Mouse (Mus musculus): ENCODE data around the gene Nmu.

Nmu gene

GRCm38 (mm10) chr5:76306261-76306660 is 57.3 kb downstream of the Nmu start:
- DNase-seq = no peak

DNA sequence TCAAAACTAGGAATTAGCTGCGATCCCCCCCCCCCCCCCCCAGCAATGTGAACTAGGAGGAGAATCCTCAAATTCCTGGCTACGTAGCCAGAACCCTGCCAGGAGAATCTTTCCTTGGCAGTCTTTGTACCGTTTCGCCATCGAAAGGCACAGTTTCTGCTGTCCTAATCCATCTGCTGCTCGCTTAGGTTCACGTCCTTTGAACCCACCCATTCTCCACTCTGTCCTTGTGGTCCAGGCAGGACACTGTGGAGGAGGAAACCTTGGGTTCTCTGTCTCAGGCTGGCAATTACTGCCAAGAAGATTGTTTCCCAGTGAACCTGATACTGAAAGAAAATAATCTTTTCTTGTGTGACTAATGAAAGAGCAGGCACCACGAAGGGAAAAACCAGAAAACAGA is 58.0 kb downstream of the Nmu start:
- DNase-seq = peak; percentile 14 to 27

- DNase-seq = peak; percentile 94 to 96
Observed at GRCm38 (mm10) chr5:76304452-76305341, 58.9 kb downstream of the Nmu start, which contains the start of gene Clock. Clock (minus strand) TSS chr5:76304792.

- peak; percentile 92 to 97 for DNase-seq
Observed at GRCm38 (mm10) chr5:76303745-76304451, 59.7 kb downstream of the Nmu start.

DNA sequence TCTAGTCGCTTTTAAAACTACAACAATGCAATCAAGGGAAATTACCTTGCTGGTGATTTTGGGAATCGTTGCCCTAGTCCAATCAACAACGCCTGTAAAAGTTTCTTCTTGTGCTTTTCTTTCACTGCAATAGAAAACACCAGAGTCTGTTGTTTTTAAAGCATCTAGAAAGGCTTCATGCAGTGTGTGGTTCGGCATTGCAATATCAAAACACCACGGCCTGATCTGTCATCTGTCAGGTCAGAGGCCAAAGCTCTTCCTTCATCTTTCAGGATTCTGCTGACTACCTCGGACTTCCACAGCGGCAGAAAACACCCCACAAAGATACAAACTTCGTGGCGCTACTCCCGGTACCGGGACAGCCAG is 60.2 kb downstream of the Nmu start:
- DNase-seq = no peak

DNA sequence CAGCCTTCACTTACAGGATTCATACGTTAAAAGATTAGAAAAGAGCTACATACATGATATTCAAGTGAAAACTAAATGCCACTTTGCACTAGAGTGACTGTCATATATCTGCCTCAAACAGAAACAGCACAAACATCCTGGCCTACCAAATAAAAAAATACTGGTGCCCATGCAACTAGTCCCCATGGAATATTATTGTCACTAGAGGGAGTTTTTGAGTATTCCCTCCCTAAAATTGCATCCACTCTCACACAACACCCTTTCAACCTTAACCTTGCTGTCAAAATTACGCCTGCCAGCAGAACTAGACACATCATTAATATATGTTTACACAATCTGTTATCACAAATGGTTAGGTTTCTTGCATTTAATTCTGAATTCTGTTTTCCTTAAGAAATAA is 61.6 kb downstream of the Nmu start:
- no peak for DNase-seq

- peak; percentile 28 to 50 for DNase-seq
Observed at GRCm38 (mm10) chr5:76289234-76289691, 74.3 kb downstream of the Nmu start.

GRCm38 (mm10) chr5:76288256-76288655 is 75.3 kb downstream of the Nmu start:
- DNase-seq = no peak

- DNase-seq = no peak
Observed at GRCm38 (mm10) chr5:76287062-76287461, 76.5 kb downstream of the Nmu start.

DNA sequence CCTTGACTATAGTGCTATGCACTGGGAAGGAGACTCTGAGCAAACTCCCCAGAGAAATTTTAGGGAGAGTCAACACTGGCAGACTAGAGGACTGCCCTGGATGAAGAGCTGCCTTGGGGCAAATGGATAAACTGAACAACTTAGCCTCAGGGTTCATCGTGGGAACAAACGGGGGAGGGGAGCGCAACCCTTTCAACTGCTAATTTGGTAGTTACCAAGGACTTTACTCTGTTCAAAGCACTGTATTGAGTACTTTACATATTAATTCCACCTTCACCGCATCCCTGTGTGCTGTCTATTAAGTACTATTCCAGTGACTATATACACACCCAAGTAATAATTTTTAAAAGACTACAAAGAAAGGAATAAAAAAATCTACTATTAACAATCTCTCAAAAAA is 77.9 kb downstream of the Nmu start:
- no peak for DNase-seq

DNA sequence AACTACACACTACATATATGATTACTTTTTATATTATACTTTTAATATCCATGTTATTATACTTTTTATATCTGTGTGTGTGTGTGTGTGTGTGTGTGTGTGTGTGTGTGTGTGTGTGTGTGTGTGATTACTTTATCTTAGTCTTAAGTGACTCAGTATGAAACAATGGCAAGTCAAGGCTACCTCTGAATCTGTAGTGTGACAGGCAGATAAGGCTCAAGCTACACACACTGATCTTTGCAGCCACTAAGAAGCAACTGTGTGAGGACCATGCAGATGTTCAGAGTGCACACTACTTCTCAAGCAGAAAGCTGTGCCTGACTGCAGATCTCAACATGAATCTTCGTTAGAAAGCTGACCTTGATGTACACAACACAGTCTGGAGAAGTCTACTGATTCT is 79.7 kb downstream of the Nmu start:
- no peak for DNase-seq

All from cerebellum, postnatal 25 days (tissue).